Mouse (Mus musculus) intestine, embryonic 14.5 days (tissue): ENCODE measurements at regions not wholly inside any gene's neighbourhood (a gene's known extent, or its start where the extent isn't known, plus 50 kb on each side); places are given as distances from the start of the nearest gene placed in this dataset.

Experiments used
- ATAC-seq: fragments of 200-750 bp; cut with Nextera tagmentation; replicated peaks from 2 replicates; pipeline ENCODE4 v1.8.0; 2017; ENCODE audit warnings: low read depth, moderate number of reproducible peaks, moderate TSS enrichment, moderate library complexity; ENCODE audit not compliant: low FRiP score, low TSS enrichment
- DNase-seq: peaks from one replicate; pipeline ENCODE4 v3.0.0-alpha.2; 2018; ENCODE audit warnings: low spot score
- H3K27ac ChIP-seq: fragments of 300-500 bp; sonication (generic); 2 replicates; pipeline ENCODE4 v1.5.1; 2014; ENCODE audit warnings: low read depth, mild to moderate bottlenecking, control low read depth
- H3K27me3 ChIP-seq: fragments of 300-500 bp; sonication (generic); replicated peaks from 2 replicates; pipeline ENCODE4 v1.6.1; 2014; ENCODE audit warnings: low read length, control low read depth; ENCODE audit not compliant: control insufficient read depth, insufficient read depth
- H3K36me3 ChIP-seq: fragments of 300-500 bp; sonication (generic); 2 replicates; pipeline ENCODE4 v1.6.1; 2014; ENCODE audit warnings: low read length, control low read depth; ENCODE audit not compliant: control insufficient read depth, insufficient read depth
- H3K4me1 ChIP-seq: fragments of 300-500 bp; sonication (generic); replicated peaks from 2 replicates; pipeline ENCODE4 v1.6.1; 2014; ENCODE audit warnings: low read length, control low read depth, mixed read lengths; ENCODE audit not compliant: control insufficient read depth, insufficient read depth
- H3K4me2 ChIP-seq: fragments of 300-500 bp; sonication (generic); 2 replicates; pipeline ENCODE4 v1.6.1; 2014; ENCODE audit warnings: low read length
- H3K4me3 ChIP-seq: fragments of 300-500 bp; sonication (generic); 2 replicates; pipeline ENCODE4 v1.5.1; 2014; ENCODE audit warnings: low read depth, low read length, control low read depth, mixed read lengths
- H3K9ac ChIP-seq: fragments of 300-500 bp; sonication (generic); 2 replicates; pipeline ENCODE4 v1.6.1; 2014; ENCODE audit warnings: mild to moderate bottlenecking, low read length
- H3K9me3 ChIP-seq: fragments of 300-500 bp; sonication (generic); 2 replicates; pipeline ENCODE4 v1.6.1; 2016; ENCODE audit warnings: low read length, control low read depth; ENCODE audit not compliant: control insufficient read depth
- WGBS: fragments of 180-500 bp; shearing (Covaris S2); extraction: QIAGEN DNeasy Blood & Tissue Kit; methylation state at CpG from one replicate; pipeline ENCODE4 v1.1.7; 2014; 5-methylcytosine and 5-hydroxymethylcytosine counted together

DNA sequence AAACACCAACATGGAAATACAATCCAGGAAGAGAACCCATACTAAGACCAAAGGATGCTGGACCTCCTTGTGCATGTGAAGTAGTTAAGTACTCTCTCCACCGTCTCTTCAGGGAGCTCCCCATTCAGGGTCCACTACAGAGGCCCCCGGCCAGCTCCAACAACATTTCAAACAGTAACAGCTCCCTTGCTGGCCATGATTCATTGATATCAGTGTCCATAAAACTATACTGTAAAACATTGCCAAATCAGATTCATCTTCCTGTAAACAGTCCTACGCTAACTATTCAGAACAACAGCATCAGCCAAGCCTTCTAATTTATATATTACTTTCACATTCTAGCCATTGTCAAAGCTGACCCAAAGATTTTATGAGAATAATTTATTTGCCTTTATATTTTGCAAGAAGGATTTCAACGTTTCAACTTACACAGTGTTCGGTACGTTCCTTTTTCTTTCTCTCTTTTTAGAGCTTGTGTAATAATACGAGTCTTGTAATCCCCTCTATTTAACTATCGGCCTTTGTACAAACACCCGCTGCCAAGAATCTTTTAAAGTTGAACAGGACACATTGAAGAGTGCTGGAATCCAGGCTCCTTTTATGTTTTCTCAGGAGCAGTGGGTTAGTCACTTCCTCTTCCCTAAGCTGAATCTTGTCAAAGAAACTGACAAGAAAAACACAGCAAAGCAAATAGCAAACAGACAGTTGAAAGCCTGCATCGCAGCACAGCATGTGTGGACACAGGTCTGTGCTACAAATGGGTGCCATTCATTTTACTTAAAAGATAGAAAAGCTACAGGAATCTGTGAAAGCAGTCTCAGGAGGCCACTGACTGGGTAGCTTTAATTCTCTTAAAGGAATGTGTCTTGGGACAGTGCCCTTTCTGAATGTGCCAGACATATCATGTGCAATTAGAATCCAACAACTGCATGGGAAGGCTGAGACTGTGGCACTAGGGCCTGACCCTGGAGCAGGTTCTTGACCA lies 531.4 kb upstream of the Adamts16 start:
- H3K4me2 ChIP-seq: peak overlapping the region; percentile 29
- no peak overlapping the region for H3K27ac ChIP-seq
- DNase-seq (no peak), ATAC-seq (no peak)
- peaks cover 5% of the 10 kb centered on the region; the same call in 1 of the 2 replicates for H3K4me1 ChIP-seq
- no peaks in the 10 kb centered on the region for H3K9me3 ChIP-seq
- H3K27me3 ChIP-seq: no peaks in the 10 kb centered on the region
- no peak overlapping the region for H3K4me3 ChIP-seq
- H3K9ac ChIP-seq: no peak overlapping the region
- 27% methylated on average over 10 of the region's 10 CpGs for WGBS
- no peaks in the 10 kb centered on the region for H3K36me3 ChIP-seq

DNA sequence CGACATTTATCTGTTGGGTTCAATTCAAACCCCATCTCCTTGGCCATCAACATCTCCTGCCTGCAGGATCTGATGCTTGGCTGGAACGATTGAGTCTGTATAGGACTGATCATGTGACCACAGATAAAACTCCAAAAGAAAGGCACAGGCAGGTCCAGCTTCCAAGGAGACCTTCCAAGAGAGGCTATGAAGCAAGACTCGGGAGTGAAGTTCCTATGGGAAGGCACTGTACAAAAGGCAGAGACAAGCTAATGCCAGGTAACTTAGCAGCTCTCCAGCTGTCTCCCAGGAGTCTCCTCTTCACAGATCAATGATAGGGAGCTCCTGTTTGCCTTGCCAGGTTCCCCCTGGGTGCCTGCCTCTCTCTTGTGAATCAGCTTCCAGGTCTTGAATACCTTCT lies 528.2 kb upstream of the Adamts16 start:
- no peak for DNase-seq

DNA sequence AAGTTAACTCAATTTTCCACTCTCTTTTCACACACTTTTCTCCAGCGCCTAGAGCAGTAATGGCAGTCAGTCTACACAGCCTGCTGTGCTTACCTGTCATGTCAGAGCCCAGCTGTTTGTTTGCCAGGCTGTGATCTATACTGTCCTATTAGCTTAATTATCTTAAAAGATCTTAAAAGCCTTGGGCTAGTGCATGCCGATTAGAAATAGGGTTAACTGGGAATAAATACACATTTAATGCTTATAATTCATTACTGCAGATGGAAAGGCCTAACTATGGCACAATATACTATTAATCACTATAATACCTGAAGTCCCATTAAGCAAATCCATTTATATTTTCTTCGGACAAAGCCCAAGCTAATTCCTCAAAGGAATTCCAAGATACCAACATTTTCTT lies 523.6 kb upstream of the Adamts16 start:
- WGBS: 75% methylated on average over 3 of the region's 3 CpGs
- no peak for DNase-seq
- Histone ChIP-seq H3K4me2 (no peak overlapping the region), H3K9me3 (no peaks in the 10 kb centered on the region), H3K9ac (no peak overlapping the region), H3K4me1 (no peaks in the 10 kb centered on the region), H3K36me3 (no peaks in the 10 kb centered on the region), H3K4me3 (no peak overlapping the region), H3K27ac (no peak overlapping the region), H3K27me3 (no peaks in the 10 kb centered on the region)
- ATAC-seq: no peak

More for the DNA sequence above, 528.2 kb upstream of the Adamts16 start:
- Histone ChIP-seq H3K4me1 (peaks cover 5% of the 10 kb centered on the region; the same call in 1 of the 2 replicates), H3K4me3 (no peak overlapping the region), H3K9ac (no peak overlapping the region), H3K27me3 (no peaks in the 10 kb centered on the region), H3K36me3 (no peaks in the 10 kb centered on the region), H3K9me3 (no peaks in the 10 kb centered on the region), H3K27ac (no peak overlapping the region), H3K4me2 (no peak overlapping the region)
- ATAC-seq: no peak
- 77% methylated on average over 3 of the region's 3 CpGs for WGBS

DNA sequence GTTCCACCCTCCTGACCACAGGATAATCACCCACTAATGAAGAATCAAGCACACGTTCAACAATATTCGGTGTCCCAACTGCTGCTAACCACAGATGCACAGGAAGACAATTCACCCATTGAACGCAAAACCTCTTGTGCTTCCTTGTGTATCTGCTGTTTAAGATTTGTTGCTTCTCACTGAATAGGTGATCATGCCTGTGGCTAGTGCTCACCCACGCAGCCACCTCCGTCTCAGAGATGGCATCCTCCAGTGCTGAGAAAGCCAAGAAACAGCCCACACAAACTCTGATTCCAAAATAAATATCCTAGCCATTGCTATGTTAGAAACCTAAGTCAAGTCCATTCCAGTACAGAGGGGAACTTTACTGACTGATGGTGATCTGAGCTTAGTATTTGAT lies 520.7 kb upstream of the Adamts16 start:
- Histone ChIP-seq H3K36me3 (no peaks in the 10 kb centered on the region), H3K9ac (no peak overlapping the region), H3K4me3 (no peak overlapping the region), H3K4me2 (no peak overlapping the region), H3K9me3 (no peaks in the 10 kb centered on the region), H3K4me1 (no peaks in the 10 kb centered on the region), H3K27me3 (no peaks in the 10 kb centered on the region), H3K27ac (no peak overlapping the region)
- DNase-seq (no peak), ATAC-seq (no peak)
- WGBS: 93% methylated on average over 5 of the region's 5 CpGs

DNA sequence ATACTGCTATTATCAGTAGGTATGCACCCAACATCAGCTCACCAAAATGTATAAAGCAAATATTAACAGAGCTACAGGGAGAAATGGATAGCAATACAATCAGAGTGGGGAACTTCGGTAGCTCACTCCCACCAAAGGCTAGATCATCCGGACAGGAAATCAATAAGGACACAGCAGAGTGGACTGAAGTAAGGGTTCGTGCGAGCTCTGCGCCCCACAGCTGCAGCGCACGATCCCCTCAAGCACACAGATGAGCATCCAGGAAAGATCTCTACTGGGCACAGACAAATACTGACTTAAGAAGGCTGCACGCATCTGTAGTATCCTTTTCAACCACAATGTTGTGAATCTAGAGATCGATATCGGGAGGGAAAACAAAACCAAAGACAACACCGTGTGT lies 517.5 kb upstream of the Adamts16 start:
- Histone ChIP-seq H3K27me3 (no peaks in the 10 kb centered on the region), H3K4me3 (no peak overlapping the region), H3K9ac (no peak overlapping the region), H3K9me3 (no peaks in the 10 kb centered on the region), H3K4me1 (no peaks in the 10 kb centered on the region), H3K36me3 (no peaks in the 10 kb centered on the region), H3K27ac (no peak overlapping the region), H3K4me2 (no peak overlapping the region)
- WGBS: 77% methylated on average over 11 of the region's 11 CpGs
- DNase-seq (no peak), ATAC-seq (no peak)

DNA sequence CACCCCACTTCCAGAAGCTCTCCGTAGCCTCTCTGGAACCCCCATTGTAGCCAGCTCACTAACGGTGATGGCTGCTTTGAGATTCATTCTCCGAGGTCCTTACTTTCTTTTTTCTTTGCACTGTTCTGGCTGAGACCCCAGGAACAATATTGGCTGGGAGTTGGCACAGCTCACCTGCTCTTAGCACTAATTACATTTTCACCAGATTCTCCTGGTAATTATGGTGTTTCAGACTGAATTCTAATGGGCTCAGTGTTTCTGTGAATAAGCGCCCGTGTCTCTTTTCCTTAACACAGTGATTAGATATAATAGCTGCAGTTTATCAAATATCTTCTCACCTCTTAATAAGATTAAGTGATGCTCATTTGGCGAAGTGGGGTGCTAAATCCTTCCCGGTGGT lies 509.2 kb upstream of the Adamts16 start:
- H3K4me3 ChIP-seq: no peak overlapping the region
- no peaks in the 10 kb centered on the region for H3K36me3 ChIP-seq
- DNase-seq (no peak), ATAC-seq (no peak)
- no peak overlapping the region for H3K9ac ChIP-seq
- no peak overlapping the region for H3K27ac ChIP-seq
- WGBS: 85% methylated on average over 7 of the region's 7 CpGs
- no peak overlapping the region for H3K4me2 ChIP-seq
- no peaks in the 10 kb centered on the region for H3K27me3 ChIP-seq
- no peaks in the 10 kb centered on the region for H3K9me3 ChIP-seq
- no peaks in the 10 kb centered on the region for H3K4me1 ChIP-seq

GRCm38 (mm10) chr13:71342921-71343320 lies 501.3 kb upstream of the Adamts16 start:
- Histone ChIP-seq H3K9ac (no peak overlapping the region), H3K9me3 (no peaks in the 10 kb centered on the region), H3K4me1 (no peaks in the 10 kb centered on the region), H3K4me2 (no peak overlapping the region), H3K4me3 (no peak overlapping the region), H3K36me3 (no peaks in the 10 kb centered on the region), H3K27ac (no peak overlapping the region), H3K27me3 (no peaks in the 10 kb centered on the region)
- DNase-seq (no peak), ATAC-seq (no peak)
- WGBS: 85% methylated on average over 1 of the region's 1 CpGs

- ATAC-seq (no peak), DNase-seq (no peak)
- no peaks in the 10 kb centered on the region for H3K4me1 ChIP-seq
- H3K4me2 ChIP-seq: no peak overlapping the region
- H3K9me3 ChIP-seq: no peaks in the 10 kb centered on the region
- no peaks in the 10 kb centered on the region for H3K27me3 ChIP-seq
- no peak overlapping the region for H3K4me3 ChIP-seq
- H3K9ac ChIP-seq: no peak overlapping the region
- 80% methylated on average over 6 of the region's 6 CpGs for WGBS
- H3K36me3 ChIP-seq: no peaks in the 10 kb centered on the region
- H3K27ac ChIP-seq: no peak overlapping the region
Measured at GRCm38 (mm10) chr13:71338700-71339099, 497.1 kb upstream of the Adamts16 start.

- DNase-seq (no peak), ATAC-seq (no peak)
- Histone ChIP-seq H3K27me3 (no peaks in the 10 kb centered on the region), H3K4me1 (no peaks in the 10 kb centered on the region), H3K4me2 (no peak overlapping the region), H3K9me3 (no peaks in the 10 kb centered on the region), H3K27ac (no peak overlapping the region), H3K4me3 (no peak overlapping the region), H3K36me3 (no peaks in the 10 kb centered on the region), H3K9ac (no peak overlapping the region)
- WGBS: 87% methylated on average over 4 of the region's 4 CpGs
Measured at GRCm38 (mm10) chr13:71334925-71335324, 493.3 kb upstream of the Adamts16 start.
